Mouse (Mus musculus) midbrain, postnatal 0 days (tissue): Measurements from ENCODE around the gene Faah. TPM values are rescaled to one million over a fixed set of nuclear protein-coding genes. Genes with fewer than 3 reads are reported as not detected.

Source experiments
- ATAC-seq: fragments of 200-750 bp; cut with Nextera tagmentation; 2 replicates; pipeline ENCODE4 v1.8.0; 2017; ENCODE audit warnings: moderate number of reproducible peaks, mild to moderate bottlenecking, moderate TSS enrichment, moderate library complexity; ENCODE audit not compliant: low FRiP score
- DNase-seq: peaks from one replicate; pipeline ENCODE4 v3.0.0-alpha.2; 2015; ENCODE audit warnings: low spot score
- H3K27ac ChIP-seq: fragments of 300-500 bp; sonication (generic); 2 replicates; pipeline ENCODE4 v1.5.1; 2014; ENCODE audit warnings: low read depth, mild to moderate bottlenecking, low read length, mixed read lengths
- H3K27me3 ChIP-seq: fragments of 300-500 bp; sonication (generic); 2 replicates; pipeline ENCODE4 v1.6.1; 2014; ENCODE audit warnings: low read length, control low read depth, mixed read lengths; ENCODE audit not compliant: insufficient read depth
- H3K36me3 ChIP-seq: fragments of 300-500 bp; sonication (generic); 2 replicates; pipeline ENCODE4 v1.6.1; 2014; ENCODE audit warnings: low read length, control low read depth, mixed read lengths; ENCODE audit not compliant: insufficient read depth
- H3K4me1 ChIP-seq: fragments of 300-500 bp; sonication (generic); 2 replicates; pipeline ENCODE4 v1.6.1; 2014; ENCODE audit warnings: mild to moderate bottlenecking, control low read depth, antibody characterized with exemption, low read length, mixed read lengths; ENCODE audit not compliant: insufficient read depth
- H3K4me2 ChIP-seq: fragments of 300-500 bp; sonication (generic); 2 replicates; pipeline ENCODE4 v1.6.1; 2014; ENCODE audit warnings: low read depth, mild to moderate bottlenecking, low read length, mixed read lengths; ENCODE audit not compliant: poor library complexity, severe bottlenecking
- H3K4me3 ChIP-seq: fragments of 300-500 bp; sonication (generic); 2 replicates; pipeline ENCODE4 v1.5.1; 2014; ENCODE audit warnings: low read depth, mild to moderate bottlenecking, low read length, moderate library complexity
- H3K9ac ChIP-seq: fragments of 300-500 bp; sonication (generic); replicated peaks from 2 replicates; pipeline ENCODE4 v1.6.1; 2014; ENCODE audit warnings: mild to moderate bottlenecking, low read length, moderate library complexity, mixed read lengths; ENCODE audit not compliant: poor library complexity, severe bottlenecking
- H3K9me3 ChIP-seq: fragments of 300-500 bp; sonication (generic); 2 replicates; pipeline ENCODE4 v1.6.1; 2016; ENCODE audit warnings: low read length, control low read depth
- CTCF ChIP-seq: IDR thresholded peaks from 2 replicates; pipeline ENCODE4 v1.5.1; 2016; ENCODE audit warnings: antibody characterized with exemption, mild to moderate bottlenecking
- WGBS: fragments of 180-500 bp; shearing (Covaris S2); extraction: QIAGEN DNeasy Blood & Tissue Kit; methylation state at CpG from one replicate; pipeline ENCODE4 v1.1.7; 2014; 5-methylcytosine and 5-hydroxymethylcytosine counted together
- polyA plus RNA-seq: library from polyadenylated mRNA; unstranded; fragments of >200 nt; fragmentation: Nextera tagmentation; extraction: Ambion mirVana; gene quantifications from 2 replicates; pipeline ENCODE4 v1.2.1, GENCODE M21; 2015
- total RNA-seq: library from RNA; depleted of rRNA; stranded (reverse); fragments of >200 nt; gene quantifications from 2 replicates; pipeline ENCODE4 v1.2.3, GENCODE M21; 2014

Gene Faah
- total and polyA plus RNA-seq, 2 experiments from 2014 or later = 25.8 to 30.6 TPM

- peak; percentile 29 for ATAC-seq
Measured at GRCm38 (mm10) chr4:116052526-116053293, 35.0 kb upstream of the Faah start.

DNA sequence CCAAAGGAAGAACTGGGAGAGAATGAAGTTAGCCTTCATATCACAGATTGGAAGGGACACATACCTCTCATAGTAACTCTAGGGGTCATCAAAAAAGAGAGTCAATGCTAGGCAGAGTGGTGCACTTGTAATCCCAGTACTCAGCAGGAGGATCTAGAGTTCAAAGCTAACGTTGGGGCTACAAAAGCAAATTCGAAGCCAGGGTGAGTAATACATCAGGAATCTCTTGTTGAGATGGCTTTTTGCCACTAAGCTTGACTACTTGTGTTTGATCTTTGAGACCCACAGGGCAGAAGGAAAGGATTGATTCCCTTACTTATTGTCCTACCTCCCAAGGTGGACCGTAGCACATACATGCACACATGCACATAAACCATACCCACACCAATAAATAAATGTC is 31.5 kb upstream of the Faah start:
- WGBS = 89% methylated on average over 3 of the region's 3 CpGs
- no peak for TF ChIP-seq CTCF
- no peaks in the 10 kb centered on the region for H3K27me3 ChIP-seq

More at GRCm38 (mm10) chr4:116052526-116053293, 35.0 kb upstream of the Faah start:
- Histone ChIP-seq H3K27me3 (no peaks in the 10 kb centered on the region), H3K4me2 (peak overlapping the region; percentile 64), H3K9ac (peak overlapping the region; percentile 59), H3K9me3 (no peaks in the 10 kb centered on the region), H3K27ac (peak overlapping the region; percentile 77), H3K4me3 (peak overlapping the region; percentile 54), H3K4me1 (0 out of 2 replicates have a peak, but pooled peaks cover 2% of the 10 kb centered on the region), H3K36me3 (no peaks in the 10 kb centered on the region)
- DNase-seq = peak; percentile 69
- TF ChIP-seq CTCF = peak; percentile 57
- WGBS = 9% methylated on average over 22 of the region's 22 CpGs

DNA sequence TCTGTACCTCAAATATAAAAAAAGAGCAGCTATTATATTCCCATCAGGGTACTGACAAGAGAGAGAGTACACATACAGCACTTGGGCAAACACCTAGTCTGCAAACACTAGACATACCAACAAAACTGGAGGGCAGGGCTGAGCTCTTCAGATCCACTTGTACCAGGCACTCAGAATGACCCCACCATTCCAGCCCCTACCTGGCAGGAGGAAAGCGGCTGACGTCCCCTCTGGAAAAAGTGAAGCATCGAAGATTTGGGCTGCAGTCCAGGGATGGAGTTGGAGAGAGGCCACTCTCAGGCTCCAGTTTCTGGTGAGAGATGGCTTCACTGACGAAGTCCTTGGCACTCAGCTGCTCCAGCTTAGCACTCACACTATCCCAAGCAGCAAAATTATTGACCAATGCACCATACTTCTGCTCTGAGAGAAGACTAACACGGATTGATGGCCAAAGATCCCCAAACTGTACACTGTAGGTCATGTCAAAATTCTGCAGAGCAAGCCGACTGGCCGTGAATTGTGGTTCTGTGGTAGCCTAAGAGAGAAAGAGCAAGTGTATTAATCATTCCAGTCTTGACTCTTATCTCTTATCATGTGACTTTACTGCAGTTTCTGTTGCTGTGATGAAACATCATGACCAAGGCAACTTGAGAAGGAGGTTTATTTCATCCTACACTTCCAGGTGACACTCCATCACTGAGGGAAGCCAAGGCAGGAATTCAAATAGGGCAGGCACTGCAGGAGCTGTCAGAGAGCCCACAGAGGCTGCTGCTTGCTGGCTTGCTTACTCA is 30.6 kb upstream of the Faah start:
- Histone ChIP-seq H3K27me3 (no peaks in the 10 kb centered on the region), H3K4me1 (no peaks in the 10 kb centered on the region), H3K36me3 (no peaks in the 10 kb centered on the region), H3K4me3 (no peak overlapping the region), H3K27ac (no peak overlapping the region), H3K9me3 (no peaks in the 10 kb centered on the region), H3K4me2 (no peak overlapping the region), H3K9ac (no peak overlapping the region)
- no peak for ATAC-seq
- 78% methylated on average over 7 of the region's 7 CpGs for WGBS
- TF ChIP-seq CTCF = no peak
- DNase-seq = no peak

More for the DNA sequence above, 31.5 kb upstream of the Faah start:
- DNase-seq (no peak), ATAC-seq (no peak)
- Histone ChIP-seq H3K9ac (no peak overlapping the region), H3K27ac (no peak overlapping the region), H3K36me3 (no peaks in the 10 kb centered on the region), H3K4me2 (no peak overlapping the region), H3K9me3 (no peaks in the 10 kb centered on the region), H3K4me1 (no peaks in the 10 kb centered on the region), H3K4me3 (no peak overlapping the region)

DNA sequence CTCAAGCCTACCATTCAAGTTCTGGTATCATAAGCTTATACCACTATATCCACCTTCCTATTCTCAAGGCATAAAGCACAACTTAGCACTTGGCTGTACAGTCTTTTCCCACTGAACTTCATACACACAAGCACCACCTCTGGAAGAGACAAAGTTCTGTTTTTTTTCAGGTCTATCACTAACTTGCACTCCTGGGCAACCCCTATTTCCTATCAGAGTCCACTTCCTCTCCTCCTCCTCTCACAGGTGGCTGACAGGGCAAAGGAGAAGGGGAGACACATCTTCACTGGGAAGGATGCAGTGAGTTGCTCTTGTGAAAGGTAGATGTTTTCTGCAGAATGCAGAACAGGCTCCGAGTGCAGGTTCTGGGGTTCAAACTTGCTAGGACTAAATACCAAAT is 30.0 kb upstream of the Faah start:
- no peak for TF ChIP-seq CTCF
- no peaks in the 10 kb centered on the region for H3K4me1 ChIP-seq
- no peak overlapping the region for H3K27ac ChIP-seq
- no peaks in the 10 kb centered on the region for H3K27me3 ChIP-seq
- no peak for DNase-seq
- H3K9ac ChIP-seq = no peak overlapping the region
- H3K9me3 ChIP-seq = no peaks in the 10 kb centered on the region
- no peak overlapping the region for H3K4me2 ChIP-seq
- WGBS = 92% methylated on average over 1 of the region's 1 CpGs
- no peak overlapping the region for H3K4me3 ChIP-seq
- no peak for ATAC-seq
- no peaks in the 10 kb centered on the region for H3K36me3 ChIP-seq

- Histone ChIP-seq H3K27ac (no peak overlapping the region), H3K9me3 (no peaks in the 10 kb centered on the region), H3K9ac (no peak overlapping the region), H3K4me3 (no peak overlapping the region), H3K36me3 (no peaks in the 10 kb centered on the region), H3K4me2 (no peak overlapping the region), H3K4me1 (no peaks in the 10 kb centered on the region), H3K27me3 (no peaks in the 10 kb centered on the region)
- no peak for TF ChIP-seq CTCF
- DNase-seq (no peak), ATAC-seq (no peak)
- WGBS = 90% methylated on average over 2 of the region's 2 CpGs
Measured at GRCm38 (mm10) chr4:116046604-116047003, 28.9 kb upstream of the Faah start.

- H3K9me3 ChIP-seq = no peaks in the 10 kb centered on the region
- DNase-seq (no peak), ATAC-seq (no peak)
- H3K36me3 ChIP-seq = no peaks in the 10 kb centered on the region
- no peak for TF ChIP-seq CTCF
- no peak overlapping the region for H3K27ac ChIP-seq
- H3K27me3 ChIP-seq = no peaks in the 10 kb centered on the region
- no peaks in the 10 kb centered on the region for H3K4me1 ChIP-seq
- no peak overlapping the region for H3K4me2 ChIP-seq
- WGBS = 80% methylated on average over 3 of the region's 3 CpGs
- no peak overlapping the region for H3K9ac ChIP-seq
- H3K4me3 ChIP-seq = no peak overlapping the region
Measured at GRCm38 (mm10) chr4:116042186-116042585, 24.5 kb upstream of the Faah start.
